ENCODE assay signal across 8 mouse cellular contexts in the genomic region with DNA sequence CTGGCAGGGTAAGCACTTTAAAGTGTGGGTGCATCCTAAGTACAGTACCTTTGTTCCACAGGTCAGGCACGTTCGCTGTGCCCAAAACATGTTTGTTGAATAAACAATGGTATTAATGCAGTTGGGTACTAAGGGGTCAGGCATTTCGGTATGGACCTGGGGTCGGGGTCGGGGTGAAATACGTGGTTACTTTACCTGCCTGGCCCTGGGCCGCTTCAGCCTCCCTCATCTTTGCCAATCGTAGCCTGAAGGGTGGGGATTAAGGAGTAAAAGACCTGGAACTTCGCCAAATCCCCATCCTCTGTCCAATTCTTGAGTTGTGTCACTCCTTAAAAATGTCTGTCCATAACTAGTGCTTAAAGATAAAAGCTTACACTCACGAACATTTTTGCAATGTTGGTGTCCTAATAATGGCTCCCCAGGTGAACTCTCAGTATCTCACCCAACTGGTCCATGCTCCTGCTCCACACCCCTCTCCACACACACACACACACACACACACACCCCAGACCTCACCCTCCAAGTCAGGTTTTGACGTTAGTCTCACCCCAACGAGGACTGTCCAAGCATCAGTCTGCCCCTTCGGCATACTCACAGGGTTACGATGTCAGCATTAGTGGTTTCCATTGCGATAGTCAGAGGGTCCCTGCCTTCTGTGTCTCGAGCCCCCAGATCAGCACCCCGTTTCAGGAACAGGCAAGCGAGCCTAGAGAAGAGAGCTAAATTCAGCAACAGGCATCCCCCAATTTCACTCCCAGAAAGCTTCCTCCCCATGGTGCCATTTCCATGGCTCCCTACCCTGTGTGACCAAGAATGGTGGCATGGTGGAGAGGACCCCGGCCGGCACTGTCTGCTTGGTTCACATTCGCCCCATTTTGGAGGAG. TPM values are rescaled to one million over a fixed set of nuclear protein-coding genes. Genes with fewer than 3 reads are reported as not detected.
DNase-seq lines count a peak whose midpoint lies in the region; ATAC-seq and TF ChIP-seq lines count a peak whose summit lies in the region.

No protein-coding gene starts in this region.

- H3K4me2 ChIP-seq in embryonic facial prominence, embryonic 14.5 days (ENCODE audit: low read depth, low read length), result peak overlapping the region; percentile 92
- H3K4me2 ChIP-seq in hindbrain, postnatal 0 days (ENCODE audit: low read depth, low read length), result peak overlapping the region; percentile 54
- H3K4me2 ChIP-seq in midbrain, postnatal 0 days (ENCODE audit: low read depth, low read length, poor library complexity, severe bottlenecking), result peak overlapping the region; percentile 78

- ATAC-seq in embryonic facial prominence, embryonic 14.5 days (ENCODE audit: low read depth), result no peak
- ATAC-seq in hindbrain, postnatal 0 days, result no peak
- no peak for ATAC-seq in midbrain, postnatal 0 days (ENCODE audit: low FRiP score)

- H3K27me3 ChIP-seq in embryonic facial prominence, embryonic 14.5 days (replicated peaks; ENCODE audit: control insufficient read depth, insufficient read depth, low read length), result no peaks in the 10 kb centered on the region
- no peaks in the 10 kb centered on the region for H3K27me3 ChIP-seq in hindbrain, postnatal 0 days (ENCODE audit: insufficient read depth, low read length)
- H3K27me3 ChIP-seq in midbrain, postnatal 0 days (ENCODE audit: insufficient read depth, low read length), result no peaks in the 10 kb centered on the region

- peaks cover 30% of the 10 kb centered on the region for H3K4me1 ChIP-seq in embryonic facial prominence, embryonic 14.5 days (ENCODE audit: control insufficient read depth, insufficient read depth, low read length)
- H3K4me1 ChIP-seq in hindbrain, postnatal 0 days (ENCODE audit: insufficient read depth, low read length), result peaks cover 4% of the 10 kb centered on the region; the same call in 1 of the 2 replicates
- H3K4me1 ChIP-seq in midbrain, postnatal 0 days (ENCODE audit: insufficient read depth, low read length), result no peaks in the 10 kb centered on the region

- H3K27ac ChIP-seq in embryonic facial prominence, embryonic 14.5 days (replicated peaks; ENCODE audit: low read depth, low read length), result peak overlapping the region; percentile 91
- no peak overlapping the region for H3K27ac ChIP-seq in hindbrain, postnatal 0 days
- no peak overlapping the region for H3K27ac ChIP-seq in midbrain, postnatal 0 days (ENCODE audit: low read depth, low read length)

- no peaks in the 10 kb centered on the region for H3K36me3 ChIP-seq in embryonic facial prominence, embryonic 14.5 days (ENCODE audit: control insufficient read depth, insufficient read depth, low read length)
- no peaks in the 10 kb centered on the region for H3K36me3 ChIP-seq in hindbrain, postnatal 0 days (ENCODE audit: insufficient read depth, low read length)
- H3K36me3 ChIP-seq in midbrain, postnatal 0 days (ENCODE audit: insufficient read depth, low read length), result no peaks in the 10 kb centered on the region

- no peaks in the 10 kb centered on the region for H3K9me3 ChIP-seq in embryonic facial prominence, embryonic 14.5 days (ENCODE audit: control insufficient read depth, low read length)
- H3K9me3 ChIP-seq in hindbrain, postnatal 0 days (ENCODE audit: low read length), result no peaks in the 10 kb centered on the region
- no peaks in the 10 kb centered on the region for H3K9me3 ChIP-seq in midbrain, postnatal 0 days (ENCODE audit: low read length)

- peak overlapping the region; percentile 56 for H3K4me3 ChIP-seq in embryonic facial prominence, embryonic 14.5 days (ENCODE audit: low read depth, low read length)
- peak overlapping the region; percentile 34; the same call in 1 of the 2 replicates for H3K4me3 ChIP-seq in hindbrain, postnatal 0 days (ENCODE audit: low read length)
- H3K4me3 ChIP-seq in midbrain, postnatal 0 days (ENCODE audit: low read depth, low read length), result peak overlapping the region; percentile 46

- WGBS in embryonic facial prominence, embryonic 14.5 days, result 51% methylated on average over 21 of the region's 21 CpGs
- WGBS in hindbrain, postnatal 0 days, result 58% methylated on average over 21 of the region's 21 CpGs
- 61% methylated on average over 21 of the region's 21 CpGs for WGBS in midbrain, postnatal 0 days

- TF ChIP-seq CTCF in hindbrain, postnatal 0 days (IDR thresholded peaks at IDR 0.05; ENCODE audit: low read depth), result no peak
- TF ChIP-seq CTCF in midbrain, postnatal 0 days (IDR thresholded peaks at IDR 0.05), result no peak

- DNase-seq in kidney, postnatal 10 days, result peak; percentile 31
- no peak for DNase-seq in kidney, adult 18-20 months
- no peak for DNase-seq in embryonic facial prominence, embryonic 14.5 days (ENCODE audit: low spot score)
- DNase-seq in hindbrain, postnatal 0 days (ENCODE audit: low spot score), result no peak
- DNase-seq in midbrain, postnatal 0 days (ENCODE audit: low spot score), result no peak
- DNase-seq in gastrocnemius, adult 8-10 months (ENCODE audit: low spot score in 2 of 2), result no peak
- DNase-seq in layer of hippocampus, adult 9-10 months (ENCODE audit: low spot score), result no peak
- DNase-seq in urinary bladder, postnatal 25 days (ENCODE audit: low spot score), result no peak

- peak overlapping the region; percentile 72 for H3K9ac ChIP-seq in embryonic facial prominence, embryonic 14.5 days (ENCODE audit: low read depth, low read length)
- 0 out of 2 replicates have a peak overlapping the region, but pooled peaks have one; percentile 37 for H3K9ac ChIP-seq in hindbrain, postnatal 0 days (replicated peaks; ENCODE audit: low read length)
- no peak overlapping the region for H3K9ac ChIP-seq in midbrain, postnatal 0 days (replicated peaks; ENCODE audit: low read length, poor library complexity, severe bottlenecking)

RNA-seq across cellular contexts. Expression of a gene that starts 0.8 kb away (rescaled TPM):
- 5.9 and 7.2 TPM in 2 replicates for polyA plus RNA-seq in embryonic facial prominence, embryonic 14.5 days (2014; fragmentation: Nextera tagmentation; extraction: Ambion mirVana)
- total RNA-seq in hindbrain, postnatal 0 days (2014; rRNA removed), result 1.7 and 2.0 TPM in 2 replicates
- 1.3 and 1.7 TPM in 2 replicates for polyA plus RNA-seq in hindbrain, postnatal 0 days (2015; fragmentation: Nextera tagmentation; extraction: Ambion mirVana)
- total RNA-seq in midbrain, postnatal 0 days (2014; rRNA removed), result 0.93 and 1.6 TPM in 2 replicates
- polyA plus RNA-seq in midbrain, postnatal 0 days (2015; fragmentation: Nextera tagmentation; extraction: Ambion mirVana), result 0.57 and 0.92 TPM in 2 replicates
- total RNA-seq in gastrocnemius, adult 8-10 months (2022), result 1 to 10 TPM in 2 of 4 experiments, under 1 TPM in 2; 0.97 to 1.3 (median 1.1) TPM

RNA-seq across cellular contexts. Expression of a gene that starts 4.2 kb away (rescaled TPM):
- not detected in 2 replicates for polyA plus RNA-seq in embryonic facial prominence, embryonic 14.5 days (2014; fragmentation: Nextera tagmentation; extraction: Ambion mirVana)
- total RNA-seq in hindbrain, postnatal 0 days (2014; rRNA removed), result not detected in 2 replicates
- polyA plus RNA-seq in hindbrain, postnatal 0 days (2015; fragmentation: Nextera tagmentation; extraction: Ambion mirVana), result not detected in 2 replicates
- total RNA-seq in midbrain, postnatal 0 days (2014; rRNA removed), result not detected in 2 replicates
- not detected in 2 replicates for polyA plus RNA-seq in midbrain, postnatal 0 days (2015; fragmentation: Nextera tagmentation; extraction: Ambion mirVana)
- total RNA-seq in gastrocnemius, adult 8-10 months (2022), result not detected

RNA-seq across cellular contexts. Expression of a gene that starts 13.3 kb away (rescaled TPM):
- polyA plus RNA-seq in embryonic facial prominence, embryonic 14.5 days (2014; fragmentation: Nextera tagmentation; extraction: Ambion mirVana), result 1.5 and 2.1 TPM in 2 replicates
- total RNA-seq in hindbrain, postnatal 0 days (2014; rRNA removed), result 1.5 TPM in 1 of 2 replicates, not detected in the other
- polyA plus RNA-seq in hindbrain, postnatal 0 days (2015; fragmentation: Nextera tagmentation; extraction: Ambion mirVana), result 0.20 and 0.21 TPM in 2 replicates
- 0.66 TPM in 1 of 2 replicates, not detected in the other for total RNA-seq in midbrain, postnatal 0 days (2014; rRNA removed)
- polyA plus RNA-seq in midbrain, postnatal 0 days (2015; fragmentation: Nextera tagmentation; extraction: Ambion mirVana), result 0.14 TPM in 1 of 2 replicates, not detected in the other
- total RNA-seq in gastrocnemius, adult 8-10 months (2022), result under 1 TPM in 3 of 4 experiments, not detected in 1; 0.15 to 0.21 (median 0.19) TPM

RNA-seq across cellular contexts. Expression of a gene that starts 18.8 kb away (rescaled TPM):
- 5.7 and 8.3 TPM in 2 replicates for polyA plus RNA-seq in embryonic facial prominence, embryonic 14.5 days (2014; fragmentation: Nextera tagmentation; extraction: Ambion mirVana)
- total RNA-seq in hindbrain, postnatal 0 days (2014; rRNA removed), result 2.9 and 9.7 TPM in 2 replicates
- polyA plus RNA-seq in hindbrain, postnatal 0 days (2015; fragmentation: Nextera tagmentation; extraction: Ambion mirVana), result 6.5 and 8.1 TPM in 2 replicates
- total RNA-seq in midbrain, postnatal 0 days (2014; rRNA removed), result 3.3 and 8.7 TPM in 2 replicates
- 4.8 and 6.2 TPM in 2 replicates for polyA plus RNA-seq in midbrain, postnatal 0 days (2015; fragmentation: Nextera tagmentation; extraction: Ambion mirVana)
- 1 to 10 TPM in 1 of 4 experiments, under 1 TPM in 3; 0.22 to 1.1 (median 0.57) TPM for total RNA-seq in gastrocnemius, adult 8-10 months (2022)

RNA-seq across cellular contexts. Expression of a gene that starts 18.8 kb away (rescaled TPM):
- polyA plus RNA-seq in embryonic facial prominence, embryonic 14.5 days (2014; fragmentation: Nextera tagmentation; extraction: Ambion mirVana), result 10.1 and 10.3 TPM in 2 replicates
- 95.1 and 118 TPM in 2 replicates for total RNA-seq in hindbrain, postnatal 0 days (2014; rRNA removed)
- 11.9 and 13.1 TPM in 2 replicates for polyA plus RNA-seq in hindbrain, postnatal 0 days (2015; fragmentation: Nextera tagmentation; extraction: Ambion mirVana)
- total RNA-seq in midbrain, postnatal 0 days (2014; rRNA removed), result 112 and 118 TPM in 2 replicates
- 15.2 and 16.7 TPM in 2 replicates for polyA plus RNA-seq in midbrain, postnatal 0 days (2015; fragmentation: Nextera tagmentation; extraction: Ambion mirVana)
- total RNA-seq in gastrocnemius, adult 8-10 months (2022), result 10 to 100 TPM; 21.6 to 31.3 (median 25.5) TPM
